Mouse (Mus musculus) E14TG2a.4 (cell line): ENCODE measurements at regions not wholly inside any gene's neighbourhood (a gene's known extent, or its start where the extent isn't known, plus 50 kb on each side); places are given as distances from the start of the nearest gene placed in this dataset.

ENCODE experiments used
- H3K27me3 ChIP-seq: 2 replicates; pipeline ENCODE4 v1.6.1; 2014; ENCODE audit warnings: low read length, control low read depth; ENCODE audit not compliant: insufficient read depth
- H3K36me3 ChIP-seq: 2 replicates; pipeline ENCODE4 v1.6.1; 2014; ENCODE audit warnings: low read length, control low read depth; ENCODE audit not compliant: insufficient read depth
- H3K4me1 ChIP-seq: replicated peaks from 2 replicates; pipeline ENCODE4 v1.6.1; 2014; ENCODE audit warnings: low read depth, low read length, control low read depth
- H3K4me3 ChIP-seq: replicated peaks from 2 replicates; pipeline ENCODE4 v1.5.1; 2014; ENCODE audit warnings: mild to moderate bottlenecking, low read length
- H3K9me3 ChIP-seq: 2 replicates; pipeline ENCODE4 v1.6.1; 2014; ENCODE audit warnings: low read length, control low read depth
- CTCF ChIP-seq: conservative IDR thresholded peaks from 2 replicates; pipeline ENCODE4 v1.5.1; 2014; ENCODE audit warnings: low read length
- NANOG ChIP-seq: IDR thresholded peaks from 2 replicates; pipeline ENCODE4 v1.6.1; 2014; ENCODE audit warnings: borderline replicate concordance, low read length, mixed read lengths
- POU5F1 ChIP-seq: IDR thresholded peaks from 2 replicates; pipeline ENCODE4 v1.6.1; 2014; ENCODE audit warnings: low read length, borderline replicate concordance

GRCm38 (mm10) chr1:69319526-69319925, 211.7 kb upstream of the Erbb4 start:
- Histone ChIP-seq H3K4me1 (no peaks in the 10 kb centered on the region), H3K9me3 (no peaks in the 10 kb centered on the region), H3K27me3 (no peaks in the 10 kb centered on the region), H3K36me3 (no peaks in the 10 kb centered on the region), H3K4me3 (no peak overlapping the region)
- TF ChIP-seq CTCF, result no peak
- no peak for TF ChIP-seq NANOG
- TF ChIP-seq POU5F1, result no peak

- H3K27me3 ChIP-seq, result no peaks in the 10 kb centered on the region
- TF ChIP-seq NANOG (no peak), CTCF (no peak), POU5F1 (no peak)
Observed at GRCm38 (mm10) chr1:69296816-69297215, 189.0 kb upstream of the Erbb4 start.

GRCm38 (mm10) chr1:69291329-69291728, 183.5 kb upstream of the Erbb4 start:
- no peak for TF ChIP-seq NANOG
- no peak for TF ChIP-seq CTCF
- TF ChIP-seq POU5F1, result no peak
- no peaks in the 10 kb centered on the region for H3K9me3 ChIP-seq
- H3K36me3 ChIP-seq, result no peaks in the 10 kb centered on the region
- no peak overlapping the region for H3K4me3 ChIP-seq
- H3K4me1 ChIP-seq, result no peaks in the 10 kb centered on the region
- no peaks in the 10 kb centered on the region for H3K27me3 ChIP-seq

More at GRCm38 (mm10) chr1:69296816-69297215, 189.0 kb upstream of the Erbb4 start:
- H3K36me3 ChIP-seq, result no peaks in the 10 kb centered on the region
- H3K9me3 ChIP-seq, result no peaks in the 10 kb centered on the region
- no peak overlapping the region for H3K4me3 ChIP-seq
- no peaks in the 10 kb centered on the region for H3K4me1 ChIP-seq

GRCm38 (mm10) chr1:69286374-69286773, 178.5 kb upstream of the Erbb4 start:
- Histone ChIP-seq H3K9me3 (no peaks in the 10 kb centered on the region), H3K36me3 (no peaks in the 10 kb centered on the region), H3K4me1 (no peaks in the 10 kb centered on the region), H3K27me3 (no peaks in the 10 kb centered on the region), H3K4me3 (no peak overlapping the region)
- TF ChIP-seq CTCF (no peak), NANOG (no peak), POU5F1 (no peak)

- Histone ChIP-seq H3K4me1 (no peaks in the 10 kb centered on the region), H3K27me3 (no peaks in the 10 kb centered on the region), H3K4me3 (no peak overlapping the region), H3K9me3 (no peaks in the 10 kb centered on the region), H3K36me3 (no peaks in the 10 kb centered on the region)
- no peak for TF ChIP-seq POU5F1
- no peak for TF ChIP-seq NANOG
- no peak for TF ChIP-seq CTCF
Observed at GRCm38 (mm10) chr1:69277428-69277827, 169.6 kb upstream of the Erbb4 start.

GRCm38 (mm10) chr1:69247691-69248090, 139.8 kb upstream of the Erbb4 start:
- no peaks in the 10 kb centered on the region for H3K36me3 ChIP-seq
- H3K9me3 ChIP-seq, result no peaks in the 10 kb centered on the region
- no peaks in the 10 kb centered on the region for H3K4me1 ChIP-seq

GRCm38 (mm10) chr1:69242289-69242909, 134.5 kb upstream of the Erbb4 start:
- TF ChIP-seq POU5F1 (no peak), NANOG (no peak), CTCF (no peak)
- Histone ChIP-seq H3K4me3 (no peak overlapping the region), H3K36me3 (no peaks in the 10 kb centered on the region), H3K4me1 (no peaks in the 10 kb centered on the region), H3K27me3 (no peaks in the 10 kb centered on the region), H3K9me3 (peaks cover 6% of the 10 kb centered on the region)

More at GRCm38 (mm10) chr1:69247691-69248090, 139.8 kb upstream of the Erbb4 start:
- no peak for TF ChIP-seq POU5F1
- no peak overlapping the region for H3K4me3 ChIP-seq
- H3K27me3 ChIP-seq, result no peaks in the 10 kb centered on the region

GRCm38 (mm10) chr1:69241502-69242214, 133.8 kb upstream of the Erbb4 start:
- no peak for TF ChIP-seq NANOG
- no peak for TF ChIP-seq POU5F1
- TF ChIP-seq CTCF, result peak; percentile 76

GRCm38 (mm10) chr1:69227864-69228263, 120.0 kb upstream of the Erbb4 start:
- Histone ChIP-seq H3K27me3 (no peaks in the 10 kb centered on the region), H3K36me3 (no peaks in the 10 kb centered on the region), H3K9me3 (no peaks in the 10 kb centered on the region), H3K4me3 (no peak overlapping the region), H3K4me1 (no peaks in the 10 kb centered on the region)
- TF ChIP-seq POU5F1 (no peak), CTCF (no peak), NANOG (no peak)

More at GRCm38 (mm10) chr1:69241502-69242214, 133.8 kb upstream of the Erbb4 start:
- Histone ChIP-seq H3K36me3 (no peaks in the 10 kb centered on the region), H3K27me3 (no peaks in the 10 kb centered on the region), H3K9me3 (peaks cover 6% of the 10 kb centered on the region), H3K4me3 (no peak overlapping the region), H3K4me1 (no peaks in the 10 kb centered on the region)
